Mouse (Mus musculus) stomach, postnatal 0 days (tissue): Measurements from ENCODE around the gene 2310007B03Rik.

Experiments
- CTCF ChIP-seq: IDR thresholded peaks from 2 replicates; pipeline ENCODE4 v1.5.1; 2016; ENCODE audit warnings: antibody characterized with exemption, low read depth, mild to moderate bottlenecking, moderate library complexity
- EP300 ChIP-seq: optimal IDR thresholded peaks from 2 replicates; pipeline ENCODE3; 2016; ENCODE audit warnings: antibody characterized with exemption

- TF ChIP-seq EP300, result no peak
- TF ChIP-seq CTCF, result no peak
Measured at GRCm38 (mm10) chr1:93190726-93191305, 30.1 kb upstream of the 2310007B03Rik start.
